Mouse (Mus musculus) layer of hippocampus, adult 9-10 months (tissue): ENCODE measurements at regions not wholly inside any gene's neighbourhood (a gene's known extent, or its start where the extent isn't known, plus 50 kb on each side); places are given as distances from the start of the nearest gene placed in this dataset.
"Not testable (repeated sequence)": the region's sequence is repeated elsewhere in the genome, so short reads cannot be mapped to it uniquely, and the experiment has no call there.

Source experiments
- DNase-seq: peaks from one replicate; pipeline ENCODE4 v3.0.0; 2022; ENCODE audit warnings: low spot score

GRCm38 (mm10) chr9:11441241-11441997 lies 536.8 kb upstream of the Cntn5 start:
- not testable (repeated sequence) for DNase-seq

- DNase-seq, result no peak
These were observed 532.0 kb upstream of the Cntn5 start for GRCm38 (mm10) chr9:11436443-11437167.

- no peak for DNase-seq
These were observed 531.4 kb upstream of the Cntn5 start for GRCm38 (mm10) chr9:11436014-11436413.

- peak; percentile 11 for DNase-seq
These were observed 530.4 kb upstream of the Cntn5 start for GRCm38 (mm10) chr9:11435019-11435418.

- DNase-seq, result no peak
These were observed 521.9 kb upstream of the Cntn5 start for GRCm38 (mm10) chr9:11426473-11426872.

- no peak for DNase-seq
These were observed 492.3 kb upstream of the Cntn5 start for GRCm38 (mm10) chr9:11396829-11397228.

- no peak for DNase-seq
These were observed 477.1 kb upstream of the Cntn5 start for GRCm38 (mm10) chr9:11381648-11382075.

- DNase-seq, result no peak
These were observed 476.0 kb upstream of the Cntn5 start for GRCm38 (mm10) chr9:11380531-11380930.

GRCm38 (mm10) chr9:11378046-11378445 lies 473.5 kb upstream of the Cntn5 start:
- DNase-seq, result no peak

GRCm38 (mm10) chr9:11377586-11377985 lies 473.0 kb upstream of the Cntn5 start:
- DNase-seq, result no peak

- DNase-seq, result no peak
These were observed 468.8 kb upstream of the Cntn5 start for GRCm38 (mm10) chr9:11373294-11373903.

GRCm38 (mm10) chr9:11368056-11368455 lies 463.5 kb upstream of the Cntn5 start:
- no peak for DNase-seq

GRCm38 (mm10) chr9:11328900-11329299 lies 424.3 kb upstream of the Cntn5 start:
- DNase-seq, result no peak

- DNase-seq, result no peak
These were observed 412.6 kb upstream of the Cntn5 start for GRCm38 (mm10) chr9:11317221-11317620.

GRCm38 (mm10) chr9:11297116-11297515 lies 392.5 kb upstream of the Cntn5 start:
- not testable (repeated sequence) for DNase-seq

GRCm38 (mm10) chr9:11285135-11285534 lies 380.6 kb upstream of the Cntn5 start:
- DNase-seq, result no peak

GRCm38 (mm10) chr9:11284549-11284948 lies 380.0 kb upstream of the Cntn5 start:
- no peak for DNase-seq

- DNase-seq, result no peak
These were observed 375.0 kb upstream of the Cntn5 start for GRCm38 (mm10) chr9:11279409-11280127.

GRCm38 (mm10) chr9:11277810-11278209 lies 373.2 kb upstream of the Cntn5 start:
- DNase-seq, result no peak

- no peak for DNase-seq
These were observed 372.4 kb upstream of the Cntn5 start for GRCm38 (mm10) chr9:11276966-11277365.

- no peak for DNase-seq
These were observed 352.3 kb upstream of the Cntn5 start for GRCm38 (mm10) chr9:11256848-11257247.

- peak; percentile 10 for DNase-seq
These were observed 302.3 kb upstream of the Cntn5 start for GRCm38 (mm10) chr9:11206829-11207228.
